Mouse (Mus musculus) midbrain, embryonic 12.5 days (tissue): ENCODE data around the gene Asz1. TPM values are rescaled to one million over a fixed set of nuclear protein-coding genes. Genes with fewer than 3 reads are reported as not detected.

ENCODE experiments used
- ATAC-seq: fragments of 200-750 bp; cut with Nextera tagmentation; 2 replicates; pipeline ENCODE4 v1.8.0; 2017; ENCODE audit warnings: low read depth, moderate TSS enrichment, moderate library complexity; ENCODE audit not compliant: low FRiP score
- H3K27ac ChIP-seq: fragments of 300-500 bp; sonication (generic); replicated peaks from 2 replicates; pipeline ENCODE4 v1.5.1; 2016; ENCODE audit warnings: mild to moderate bottlenecking
- H3K27me3 ChIP-seq: fragments of 300-500 bp; sonication (generic); 2 replicates; pipeline ENCODE4 v1.6.1; 2016; ENCODE audit warnings: mild to moderate bottlenecking
- H3K36me3 ChIP-seq: fragments of 300-500 bp; sonication (generic); 2 replicates; pipeline ENCODE4 v1.6.1; 2016
- H3K4me1 ChIP-seq: fragments of 300-500 bp; sonication (generic); 2 replicates; pipeline ENCODE4 v1.6.1; 2016
- H3K4me2 ChIP-seq: fragments of 300-500 bp; sonication (generic); replicated peaks from 2 replicates; pipeline ENCODE4 v1.6.1; 2016; ENCODE audit warnings: mild to moderate bottlenecking, moderate library complexity
- H3K4me3 ChIP-seq: fragments of 300-500 bp; sonication (generic); 2 replicates; pipeline ENCODE4 v1.5.1; 2016; ENCODE audit warnings: mild to moderate bottlenecking
- H3K9ac ChIP-seq: fragments of 300-500 bp; sonication (generic); replicated peaks from 2 replicates; pipeline ENCODE4 v1.6.1; 2016; ENCODE audit warnings: mild to moderate bottlenecking, moderate library complexity
- H3K9me3 ChIP-seq: fragments of 300-500 bp; sonication (generic); 2 replicates; pipeline ENCODE4 v1.6.1; 2016; ENCODE audit warnings: mild to moderate bottlenecking
- WGBS: fragments of 180-500 bp; shearing (Covaris S2); methylation state at CpG from one replicate; pipeline ENCODE4 v1.1.7; 2016; 5-methylcytosine and 5-hydroxymethylcytosine counted together
- polyA plus RNA-seq: library from polyadenylated mRNA; unstranded; fragments of >200 nt; fragmentation: Nextera tagmentation; extraction: Ambion mirVana; gene quantifications from 2 replicates; pipeline ENCODE4 v1.2.1, GENCODE M21; 2016

The Asz1 gene
- polyA plus RNA-seq, 1 experiment from 2014 or later: not detected

DNA sequence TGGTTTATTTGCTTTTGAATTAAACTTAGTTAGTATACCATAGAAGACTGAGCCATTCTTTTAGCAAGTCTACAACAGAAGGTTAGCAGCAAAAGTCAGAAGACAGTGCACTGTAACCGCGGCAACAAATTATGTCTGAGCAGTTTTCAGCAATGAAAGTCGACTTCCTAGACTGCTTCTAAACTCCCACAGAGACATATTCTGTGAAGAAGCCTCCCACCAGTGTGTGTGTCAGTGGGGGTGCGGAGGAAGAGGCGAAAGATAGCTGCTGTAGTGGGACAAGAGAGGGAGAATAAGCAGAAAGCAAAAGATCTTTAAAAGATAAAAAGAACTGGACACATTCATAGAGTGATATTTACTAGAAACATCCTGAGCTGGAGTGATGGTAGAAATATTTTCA, 57.2 kb downstream of the Asz1 start:
- no peak for ATAC-seq
- no peaks in the 10 kb centered on the region for H3K36me3 ChIP-seq
- H3K4me1 ChIP-seq: no peaks in the 10 kb centered on the region
- no peak overlapping the region for H3K4me3 ChIP-seq
- H3K4me2 ChIP-seq: no peak overlapping the region
- H3K9me3 ChIP-seq: no peaks in the 10 kb centered on the region
- H3K27me3 ChIP-seq: no peaks in the 10 kb centered on the region
- no peak overlapping the region for H3K27ac ChIP-seq
- H3K9ac ChIP-seq: no peak overlapping the region
- WGBS: 56% methylated on average over 5 of the region's 5 CpGs

GRCm38 (mm10) chr6:18044299-18044698, 64.6 kb downstream of the Asz1 start:
- Histone ChIP-seq H3K4me3 (no peak overlapping the region), H3K36me3 (no peaks in the 10 kb centered on the region), H3K9ac (no peak overlapping the region), H3K4me2 (no peak overlapping the region), H3K9me3 (no peaks in the 10 kb centered on the region), H3K27ac (no peak overlapping the region), H3K27me3 (no peaks in the 10 kb centered on the region), H3K4me1 (no peaks in the 10 kb centered on the region)
- ATAC-seq: no peak
- WGBS: 80% methylated on average over 4 of the region's 4 CpGs

- WGBS: 79% methylated on average over 5 of the region's 5 CpGs
- no peak overlapping the region for H3K27ac ChIP-seq
Measured at GRCm38 (mm10) chr6:18043172-18043571, 65.7 kb downstream of the Asz1 start.

GRCm38 (mm10) chr6:18032271-18032670, 76.6 kb downstream of the Asz1 start:
- Histone ChIP-seq H3K27ac (no peak overlapping the region), H3K4me1 (peaks cover 20% of the 10 kb centered on the region), H3K4me2 (peak overlapping the region; percentile 96), H3K27me3 (peaks cover 44% of the 10 kb centered on the region), H3K9me3 (no peaks in the 10 kb centered on the region), H3K9ac (no peak overlapping the region), H3K4me3 (peak overlapping the region; percentile 48; the same call in 1 of the 2 replicates), H3K36me3 (no peaks in the 10 kb centered on the region)
- WGBS: 20% methylated on average over 6 of the region's 6 CpGs
- ATAC-seq: no peak

More at GRCm38 (mm10) chr6:18043172-18043571, 65.7 kb downstream of the Asz1 start:
- Histone ChIP-seq H3K9ac (no peak overlapping the region), H3K4me2 (no peak overlapping the region), H3K4me3 (no peak overlapping the region), H3K4me1 (no peaks in the 10 kb centered on the region), H3K36me3 (no peaks in the 10 kb centered on the region), H3K27me3 (no peaks in the 10 kb centered on the region), H3K9me3 (no peaks in the 10 kb centered on the region)
- no peak for ATAC-seq

DNA sequence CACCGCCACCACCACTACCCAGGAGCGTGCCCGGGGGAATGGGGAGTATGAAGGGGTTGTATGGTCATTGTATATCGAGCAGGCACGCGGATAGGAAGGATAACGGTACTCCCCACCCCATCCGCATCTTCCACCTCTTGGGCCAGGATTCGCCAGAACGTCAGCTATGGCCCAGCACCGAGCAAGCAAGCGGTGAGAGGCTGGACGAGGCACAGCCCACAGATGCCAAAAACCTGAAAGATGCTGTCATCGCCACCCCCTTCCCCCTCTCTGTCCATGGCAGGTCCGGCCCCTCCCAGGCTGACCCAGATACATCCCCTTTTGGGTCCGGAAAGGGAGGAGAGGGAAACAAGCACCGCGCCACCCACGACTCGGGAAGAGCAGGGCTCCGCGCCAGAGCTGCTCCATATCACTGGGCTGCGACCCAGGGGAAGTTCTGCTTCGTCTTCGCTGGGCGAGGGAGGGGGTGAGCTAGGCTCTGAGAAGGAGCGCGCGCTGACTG, 77.3 kb downstream of the Asz1 start:
- 0 out of 2 replicates have a peak overlapping the region, but pooled peaks have one; percentile 25 for H3K9ac ChIP-seq
- 1% methylated on average over 26 of the region's 29 CpGs for WGBS
- H3K36me3 ChIP-seq: no peaks in the 10 kb centered on the region
- H3K4me1 ChIP-seq: peaks cover 20% of the 10 kb centered on the region
- peak overlapping the region; percentile 48 for H3K4me3 ChIP-seq
- H3K4me2 ChIP-seq: peak overlapping the region; percentile 96
- H3K27ac ChIP-seq: no peak overlapping the region
- H3K9me3 ChIP-seq: no peaks in the 10 kb centered on the region
- peaks cover 44% of the 10 kb centered on the region for H3K27me3 ChIP-seq
- ATAC-seq: peak; percentile 43

DNA sequence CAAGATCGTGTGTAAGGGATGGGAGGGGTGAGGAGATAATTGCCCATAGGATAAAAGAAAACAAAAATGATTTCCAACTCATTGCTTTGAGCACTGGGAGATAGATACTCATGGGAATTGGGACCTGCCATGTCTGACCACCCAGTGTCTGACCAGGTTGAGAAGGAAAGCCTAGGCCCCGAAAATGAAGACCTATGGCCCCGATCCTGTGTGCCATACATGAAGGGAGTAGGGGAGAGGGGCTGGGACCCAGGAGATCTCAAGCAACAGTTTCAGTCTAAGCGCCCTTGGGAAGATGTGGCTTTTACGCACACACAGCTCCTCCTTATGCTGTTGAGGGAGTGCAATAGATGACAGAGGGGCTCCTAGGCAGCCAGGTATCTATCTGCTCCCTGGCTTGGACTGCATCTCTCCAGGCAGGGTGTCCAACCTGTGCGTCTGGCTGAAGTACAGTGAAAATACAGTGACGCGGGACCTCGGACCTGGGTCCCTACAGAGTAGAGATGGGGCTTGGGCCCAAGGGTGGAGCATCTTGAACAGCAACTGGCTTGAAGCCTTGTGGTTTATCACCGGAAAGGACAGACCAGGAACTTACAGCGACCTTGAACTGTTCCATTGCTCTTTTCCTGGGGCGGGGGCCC, 77.9 kb downstream of the Asz1 start:
- 7% methylated on average over 12 of the region's 12 CpGs for WGBS
- Histone ChIP-seq H3K27me3 (peaks cover 44% of the 10 kb centered on the region), H3K9ac (no peak overlapping the region), H3K4me1 (peaks cover 20% of the 10 kb centered on the region), H3K9me3 (no peaks in the 10 kb centered on the region), H3K27ac (no peak overlapping the region), H3K4me2 (peak overlapping the region; percentile 96), H3K36me3 (no peaks in the 10 kb centered on the region), H3K4me3 (peak overlapping the region; percentile 48)
- peak; percentile 35 for ATAC-seq

DNA sequence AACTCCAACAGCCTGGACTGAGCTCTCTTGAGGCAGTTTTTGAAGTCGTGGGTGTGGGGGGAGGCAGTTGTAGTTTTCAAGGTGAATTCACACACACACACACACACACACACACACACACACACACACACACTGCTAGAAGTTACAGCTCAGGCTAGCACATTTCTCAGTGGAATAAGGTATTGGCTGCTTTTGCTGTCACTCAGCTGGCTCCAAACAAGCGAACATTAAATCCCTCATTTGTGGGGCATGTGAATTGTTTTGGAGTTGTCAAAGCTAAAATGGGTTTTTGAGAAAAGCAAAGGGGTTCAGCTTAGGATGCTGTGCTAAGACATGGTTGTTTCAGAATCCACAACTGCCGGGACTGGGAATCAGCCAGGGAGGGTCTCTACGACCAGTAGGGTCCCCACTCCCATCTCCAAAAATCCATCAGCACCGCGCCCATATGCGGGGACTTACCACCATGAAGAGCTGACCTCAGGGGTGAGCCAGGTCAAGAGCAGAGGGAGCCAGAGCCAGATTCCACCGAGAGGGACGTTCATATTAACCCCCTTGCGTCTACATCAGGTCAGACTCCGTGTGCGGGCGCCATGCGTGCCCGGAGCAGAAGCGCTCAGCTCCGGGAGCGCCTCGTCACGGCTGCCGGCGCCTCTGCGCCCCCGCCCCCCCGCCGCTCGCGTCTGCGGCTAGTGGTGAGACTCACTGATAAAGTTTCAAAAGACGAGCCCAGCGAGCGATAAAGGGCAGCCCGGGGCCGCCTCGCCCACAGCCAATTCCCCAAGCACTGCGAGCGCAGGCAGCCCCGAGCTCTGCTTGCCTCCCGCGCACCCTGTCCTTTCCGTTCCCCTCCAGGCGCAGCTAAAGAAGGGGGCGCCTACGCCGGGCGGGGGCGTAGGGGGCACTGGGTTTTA, 78.9 kb downstream of the Asz1 start, which contains the start of gene Wnt2:
Gene Wnt2 (minus strand): TSS at position 840 of the 911 bp plus-strand sequence.
- no peaks in the 10 kb centered on the region for H3K9me3 ChIP-seq
- H3K9ac ChIP-seq: no peak within 1 kb of the TSS
- peaks cover 44% of the 10 kb centered on the region for H3K27me3 ChIP-seq
- H3K4me1 ChIP-seq: peaks cover 20% of the 10 kb centered on the region
- H3K4me2 ChIP-seq: peak within 1 kb of the TSS; percentile 96
- H3K36me3 ChIP-seq: no peaks in the 10 kb centered on the region
- peak within 1 kb of the TSS; percentile 48 for H3K4me3 ChIP-seq
- H3K27ac ChIP-seq: no peak within 1 kb of the TSS
- WGBS: under 1% methylated on average over 47 of the region's 47 CpGs
- peak; percentile 65; the same call in 1 of the 2 replicates for ATAC-seq

DNA sequence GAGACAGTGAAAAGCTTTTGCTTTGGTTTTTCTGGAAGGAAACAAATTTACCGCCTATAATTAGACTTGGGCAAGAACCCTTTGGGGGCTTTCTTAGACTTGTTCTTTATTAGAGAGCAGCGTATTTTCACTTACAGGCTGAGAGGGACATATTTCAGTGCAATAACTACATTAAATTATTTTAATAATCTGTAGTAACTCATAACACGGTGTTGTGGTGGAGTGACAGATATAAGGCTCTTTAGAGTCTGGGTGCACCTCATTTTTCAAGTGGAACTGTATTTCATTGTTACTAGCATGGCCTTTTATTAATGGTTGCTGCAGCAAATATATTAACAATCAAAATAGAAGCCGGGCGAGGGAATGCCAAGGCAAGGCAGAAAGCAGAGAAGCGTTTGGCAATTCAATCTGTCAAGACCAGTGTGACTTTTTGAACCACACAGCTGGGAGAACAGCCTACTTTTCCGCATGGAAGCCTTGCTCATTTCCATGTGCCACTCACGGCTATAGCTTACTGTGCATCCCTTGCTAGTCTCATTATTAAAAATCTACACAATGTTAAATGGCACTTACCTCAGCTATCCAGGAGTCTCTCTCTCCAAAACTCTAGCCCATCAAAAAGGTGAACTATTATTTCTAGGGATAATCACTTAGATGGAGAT, 84.6 kb downstream of the Asz1 start:
- H3K27ac ChIP-seq: no peak overlapping the region
- H3K36me3 ChIP-seq: no peaks in the 10 kb centered on the region
- ATAC-seq: no peak
- H3K4me3 ChIP-seq: no peak overlapping the region
- no peaks in the 10 kb centered on the region for H3K9me3 ChIP-seq
- H3K9ac ChIP-seq: no peak overlapping the region
- 86% methylated on average over 8 of the region's 8 CpGs for WGBS
- H3K4me1 ChIP-seq: no peaks in the 10 kb centered on the region
- H3K4me2 ChIP-seq: no peak overlapping the region
- H3K27me3 ChIP-seq: peaks cover 9% of the 10 kb centered on the region

DNA sequence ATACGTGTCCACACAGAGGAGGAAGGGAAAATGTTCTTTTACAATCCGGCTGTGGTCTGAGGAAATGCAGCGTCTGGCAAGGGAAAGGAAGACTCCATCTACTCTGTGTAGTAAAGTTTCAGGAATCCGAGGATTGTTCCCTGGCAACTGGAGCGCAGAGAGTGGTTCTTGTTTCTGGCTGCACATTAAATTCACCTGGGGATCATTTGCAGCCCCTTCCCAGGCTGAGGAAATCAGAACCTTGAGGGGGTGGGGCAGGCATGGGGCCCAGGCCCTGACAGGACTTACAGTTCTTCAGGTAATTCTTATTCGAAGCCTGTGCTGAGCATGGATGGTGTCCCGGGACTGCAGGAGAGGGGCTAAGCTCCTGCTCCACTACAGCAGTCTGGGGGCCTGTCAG, 95.5 kb downstream of the Asz1 start:
- Histone ChIP-seq H3K9me3 (no peaks in the 10 kb centered on the region), H3K4me2 (no peak overlapping the region), H3K27ac (no peak overlapping the region), H3K4me1 (no peaks in the 10 kb centered on the region), H3K9ac (no peak overlapping the region), H3K4me3 (no peak overlapping the region), H3K36me3 (no peaks in the 10 kb centered on the region), H3K27me3 (no peaks in the 10 kb centered on the region)
- ATAC-seq: no peak
- 74% methylated on average over 7 of the region's 7 CpGs for WGBS

DNA sequence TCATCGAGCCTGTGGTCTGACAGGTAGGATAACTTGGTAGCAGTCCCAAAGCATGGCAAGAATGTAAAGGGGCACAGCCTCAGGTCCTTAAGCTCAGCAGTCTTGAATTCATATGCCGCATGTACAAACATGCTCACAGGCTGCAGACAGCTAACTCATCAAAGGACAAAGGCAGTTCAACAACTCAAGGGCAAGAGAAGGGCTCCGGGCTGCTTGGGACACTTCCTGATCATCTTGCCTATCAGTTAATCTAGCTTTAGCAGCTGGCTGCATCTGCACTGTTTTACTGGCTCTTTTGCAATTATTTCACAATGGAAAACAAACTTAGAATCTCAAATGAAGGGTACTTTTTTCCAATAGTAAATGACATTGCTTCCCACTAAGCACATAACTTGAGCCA, 101.5 kb downstream of the Asz1 start:
- Histone ChIP-seq H3K4me2 (no peak overlapping the region), H3K9ac (no peak overlapping the region), H3K4me3 (no peak overlapping the region), H3K27ac (no peak overlapping the region), H3K9me3 (no peaks in the 10 kb centered on the region), H3K4me1 (no peaks in the 10 kb centered on the region), H3K27me3 (no peaks in the 10 kb centered on the region), H3K36me3 (no peaks in the 10 kb centered on the region)
- no peak for ATAC-seq
- WGBS: 91% methylated on average over 3 of the region's 3 CpGs

DNA sequence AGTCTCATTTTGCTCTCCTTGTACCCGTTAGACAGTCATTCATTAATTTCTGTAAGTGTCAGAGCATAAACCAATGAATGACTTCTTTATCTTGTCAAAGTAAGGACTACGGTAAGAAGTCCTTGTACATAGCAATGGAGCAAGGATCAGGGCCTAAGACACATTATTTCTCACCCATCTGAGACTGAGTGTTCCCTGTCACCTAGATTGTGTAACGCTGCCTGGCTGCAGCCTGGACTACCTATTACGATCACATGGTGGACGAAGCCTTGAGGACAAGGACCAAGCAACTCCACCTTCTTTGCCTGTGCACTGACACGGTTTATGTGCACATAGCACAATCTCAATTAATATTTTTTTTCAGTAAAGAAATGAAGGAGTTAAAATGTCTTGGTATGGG, 106.8 kb downstream of the Asz1 start:
- no peaks in the 10 kb centered on the region for H3K36me3 ChIP-seq
- no peaks in the 10 kb centered on the region for H3K4me1 ChIP-seq
- no peak overlapping the region for H3K4me3 ChIP-seq
- no peak overlapping the region for H3K27ac ChIP-seq
- H3K9ac ChIP-seq: no peak overlapping the region
- H3K27me3 ChIP-seq: no peaks in the 10 kb centered on the region
- WGBS: 92% methylated on average over 6 of the region's 6 CpGs
- no peaks in the 10 kb centered on the region for H3K9me3 ChIP-seq
- no peak overlapping the region for H3K4me2 ChIP-seq
- ATAC-seq: no peak
